Mouse (Mus musculus) lung, embryonic 15.5 days (tissue): ENCODE results near the gene Gpr174. TPM values are rescaled to one million over a fixed set of nuclear protein-coding genes. Genes with fewer than 3 reads are reported as not detected.

Source experiments
- ATAC-seq: fragments of 200-750 bp; cut with Nextera tagmentation; 2 replicates; pipeline ENCODE4 v1.8.0; 2017; ENCODE audit warnings: moderate number of reproducible peaks, borderline replicate concordance; ENCODE audit not compliant: low FRiP score, low TSS enrichment; ENCODE audit errors: extremely low read depth
- H3K27ac ChIP-seq: fragments of 300-500 bp; sonication (generic); 2 replicates; pipeline ENCODE4 v1.5.1; 2015; ENCODE audit warnings: moderate library complexity, mild to moderate bottlenecking, inconsistent platforms
- H3K27me3 ChIP-seq: fragments of 300-500 bp; sonication (generic); 2 replicates; pipeline ENCODE4 v1.6.1; 2015; ENCODE audit warnings: inconsistent platforms
- H3K36me3 ChIP-seq: fragments of 300-500 bp; sonication (generic); 2 replicates; pipeline ENCODE4 v1.6.1; 2015; ENCODE audit warnings: inconsistent platforms
- H3K4me1 ChIP-seq: fragments of 300-500 bp; sonication (generic); 2 replicates; pipeline ENCODE4 v1.6.1; 2015; ENCODE audit warnings: inconsistent platforms
- H3K4me2 ChIP-seq: fragments of 300-500 bp; sonication (generic); 2 replicates; pipeline ENCODE4 v1.6.1; 2015; ENCODE audit warnings: inconsistent platforms, mild to moderate bottlenecking, moderate library complexity
- H3K4me3 ChIP-seq: fragments of 300-500 bp; sonication (generic); 2 replicates; pipeline ENCODE4 v1.5.1; 2015; ENCODE audit warnings: mild to moderate bottlenecking, inconsistent platforms
- H3K9ac ChIP-seq: fragments of 300-500 bp; sonication (generic); 2 replicates; pipeline ENCODE4 v1.6.1; 2015; ENCODE audit warnings: inconsistent platforms
- H3K9me3 ChIP-seq: fragments of 300-500 bp; sonication (generic); 2 replicates; pipeline ENCODE4 v1.6.1; 2016; ENCODE audit warnings: inconsistent platforms
- WGBS: fragments of 180-500 bp; shearing (Covaris S2); methylation state at CpG from one replicate; pipeline ENCODE4 v1.1.7; 2015; 5-methylcytosine and 5-hydroxymethylcytosine counted together
- polyA plus RNA-seq: library from polyadenylated mRNA; unstranded; fragments of >200 nt; fragmentation: Nextera tagmentation; extraction: Ambion mirVana; gene quantifications from 2 replicates; pipeline ENCODE4 v1.2.1, GENCODE M21; 2015

The Gpr174 gene
- polyA plus RNA-seq, 1 experiment from 2014 or later = 0.04 TPM

DNA sequence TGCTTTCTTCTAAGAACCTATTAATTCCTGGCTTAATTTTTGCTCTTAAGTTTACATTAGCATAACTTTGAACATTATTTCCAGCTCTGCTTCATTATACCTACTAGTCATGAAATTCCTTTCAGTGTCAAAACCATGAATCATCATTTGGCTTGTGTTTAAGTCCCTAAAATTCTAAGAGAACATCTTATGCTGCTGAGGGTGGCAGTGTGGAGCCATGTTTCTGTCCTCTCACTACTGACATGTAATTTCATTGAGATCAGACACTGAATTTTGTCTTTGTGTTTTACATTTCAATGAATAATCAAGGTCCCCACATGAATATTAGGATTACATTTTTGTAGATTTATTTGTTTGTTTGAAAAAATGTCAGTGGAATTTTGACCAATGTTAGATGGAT is 50.8 kb downstream of the Gpr174 start:
- Histone ChIP-seq H3K27me3 (no peaks in the 10 kb centered on the region), H3K36me3 (no peaks in the 10 kb centered on the region), H3K4me3 (no peak overlapping the region), H3K4me2 (no peak overlapping the region), H3K27ac (no peak overlapping the region), H3K9ac (no peak overlapping the region), H3K4me1 (no peaks in the 10 kb centered on the region), H3K9me3 (no peaks in the 10 kb centered on the region)
- ATAC-seq = no peak

DNA sequence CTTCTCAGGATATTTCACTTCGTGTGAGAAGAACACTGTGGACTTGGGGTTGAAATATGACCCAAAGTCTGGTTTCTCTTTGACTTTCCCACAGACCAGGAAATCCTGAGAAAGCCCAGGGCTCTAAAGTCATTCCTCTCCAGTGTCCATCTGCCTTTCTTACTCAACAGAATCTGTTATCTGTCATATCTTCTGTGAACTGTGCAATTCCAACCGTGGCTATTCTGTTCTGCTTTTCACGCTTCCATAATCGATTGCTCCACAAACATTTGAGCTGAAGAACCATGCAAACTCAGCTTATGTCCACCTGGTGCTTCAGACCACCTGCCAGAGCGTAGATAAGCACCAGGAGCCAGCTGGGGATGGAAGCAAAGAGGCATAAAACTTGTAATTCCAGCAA is 56.9 kb downstream of the Gpr174 start:
- H3K4me3 ChIP-seq = no peak overlapping the region
- ATAC-seq = no peak
- H3K4me1 ChIP-seq = no peaks in the 10 kb centered on the region
- no peaks in the 10 kb centered on the region for H3K9me3 ChIP-seq
- H3K36me3 ChIP-seq = no peaks in the 10 kb centered on the region
- H3K4me2 ChIP-seq = no peak overlapping the region
- no peaks in the 10 kb centered on the region for H3K27me3 ChIP-seq
- no peak overlapping the region for H3K9ac ChIP-seq
- WGBS = 39% methylated on average over 5 of the region's 5 CpGs
- H3K27ac ChIP-seq = no peak overlapping the region

DNA sequence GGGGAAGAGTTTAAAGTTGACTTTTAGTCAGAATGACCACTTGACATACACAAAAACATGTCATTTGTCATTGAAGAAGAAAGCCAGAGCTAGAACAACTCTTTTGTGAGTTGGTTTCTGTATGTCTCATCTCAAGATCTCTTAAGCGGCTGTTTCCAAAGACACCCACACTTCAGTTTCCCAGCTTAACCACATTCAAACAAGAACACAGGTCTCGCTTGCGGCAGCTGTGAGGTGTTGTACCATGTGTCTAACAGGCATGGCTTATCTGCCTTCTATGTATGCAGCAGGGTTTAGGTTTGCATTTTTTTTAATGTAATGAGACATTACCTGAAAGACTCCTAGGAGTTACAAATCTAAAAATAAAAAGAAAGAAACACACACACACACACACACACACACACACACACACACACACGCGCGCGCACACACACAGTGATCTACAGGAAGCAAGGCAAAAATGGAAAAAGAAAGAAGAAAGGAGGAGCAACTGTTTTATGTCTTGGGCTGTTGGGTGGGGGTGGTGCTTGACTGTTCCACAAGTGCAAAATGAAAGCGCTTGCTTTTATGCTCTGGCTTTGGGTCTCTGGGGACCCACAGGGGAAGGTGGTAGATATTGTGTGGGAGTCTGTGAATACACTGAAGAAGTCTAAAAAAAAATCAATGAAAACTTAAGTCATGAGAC is 70.2 kb downstream of the Gpr174 start:
- H3K36me3 ChIP-seq = no peaks in the 10 kb centered on the region
- H3K4me2 ChIP-seq = no peak overlapping the region
- H3K27me3 ChIP-seq = no peaks in the 10 kb centered on the region
- WGBS = 85% methylated on average over 8 of the region's 8 CpGs
- no peak for ATAC-seq
- H3K9me3 ChIP-seq = no peaks in the 10 kb centered on the region
- H3K27ac ChIP-seq = no peak overlapping the region
- H3K9ac ChIP-seq = no peak overlapping the region
- H3K4me3 ChIP-seq = no peak overlapping the region
- H3K4me1 ChIP-seq = no peaks in the 10 kb centered on the region

DNA sequence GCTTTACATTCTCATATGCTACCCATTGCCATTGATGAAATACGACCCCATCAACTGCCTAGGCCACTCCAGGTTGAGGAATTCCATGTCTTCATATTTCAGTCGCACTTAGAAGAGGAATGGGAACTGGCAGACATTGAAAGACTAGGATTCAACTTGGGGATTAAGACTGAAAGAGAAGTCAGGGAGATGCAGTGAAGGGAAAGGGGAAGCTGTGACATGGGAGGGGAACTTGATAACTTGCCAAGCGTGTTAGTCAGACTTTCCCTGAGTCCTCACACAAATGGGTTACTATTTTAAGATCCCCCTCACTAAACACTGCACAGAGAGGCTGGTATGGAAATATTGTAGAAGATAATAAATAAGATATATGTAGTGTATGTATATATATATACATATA is 74.2 kb downstream of the Gpr174 start:
- Histone ChIP-seq H3K4me1 (no peaks in the 10 kb centered on the region), H3K27ac (no peak overlapping the region), H3K36me3 (no peaks in the 10 kb centered on the region), H3K27me3 (no peaks in the 10 kb centered on the region), H3K4me2 (no peak overlapping the region), H3K9me3 (no peaks in the 10 kb centered on the region), H3K4me3 (no peak overlapping the region), H3K9ac (no peak overlapping the region)
- no peak for ATAC-seq
- WGBS = 58% methylated on average over 3 of the region's 3 CpGs

DNA sequence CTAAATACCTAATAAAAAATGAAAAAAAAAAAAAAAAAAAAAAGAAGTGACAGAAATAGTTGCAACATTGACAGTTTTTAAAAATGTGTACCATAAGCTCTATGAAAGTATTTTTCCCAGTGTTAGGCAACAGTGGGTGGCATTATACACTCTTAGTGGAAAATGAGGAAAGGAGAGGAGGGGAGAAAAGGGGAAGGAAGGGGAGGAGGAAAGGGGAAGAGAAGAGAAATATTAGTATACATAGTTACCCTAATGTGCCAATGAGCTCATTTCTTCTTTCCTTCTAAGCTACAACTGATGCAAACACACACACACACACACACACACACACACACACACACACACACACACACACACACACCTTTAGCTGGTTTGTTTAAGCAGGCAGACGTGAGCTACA is 80.9 kb downstream of the Gpr174 start:
- Histone ChIP-seq H3K27me3 (no peaks in the 10 kb centered on the region), H3K9me3 (no peaks in the 10 kb centered on the region), H3K36me3 (no peaks in the 10 kb centered on the region), H3K4me1 (no peaks in the 10 kb centered on the region), H3K9ac (no peak overlapping the region), H3K4me3 (no peak overlapping the region), H3K4me2 (no peak overlapping the region), H3K27ac (no peak overlapping the region)
- WGBS = 88% methylated on average over 1 of the region's 1 CpGs
- no peak for ATAC-seq

DNA sequence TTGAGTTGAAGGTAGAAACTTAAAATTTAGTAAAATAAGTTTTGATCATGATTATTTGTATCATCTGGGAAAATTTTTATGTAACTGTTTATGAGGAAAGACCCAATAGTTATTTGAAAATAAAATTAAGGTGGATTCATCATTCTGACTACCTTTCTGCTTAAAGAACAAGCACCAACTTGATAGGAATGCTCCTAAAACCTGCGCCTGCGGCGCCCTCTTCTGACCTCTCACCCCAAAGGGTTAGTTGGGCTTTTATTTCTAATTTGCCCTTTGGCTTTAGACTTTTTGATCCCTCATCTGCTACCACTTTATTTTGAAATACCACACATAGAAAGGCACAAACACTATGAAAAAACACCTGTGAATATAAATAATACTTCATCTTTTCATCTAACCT is 86.3 kb downstream of the Gpr174 start:
- no peaks in the 10 kb centered on the region for H3K36me3 ChIP-seq
- H3K4me2 ChIP-seq = no peak overlapping the region
- no peak overlapping the region for H3K4me3 ChIP-seq
- ATAC-seq = no peak
- no peak overlapping the region for H3K27ac ChIP-seq
- no peaks in the 10 kb centered on the region for H3K4me1 ChIP-seq
- no peaks in the 10 kb centered on the region for H3K9me3 ChIP-seq
- WGBS = 56% methylated on average over 3 of the region's 3 CpGs
- no peak overlapping the region for H3K9ac ChIP-seq
- H3K27me3 ChIP-seq = no peaks in the 10 kb centered on the region

Other genes with a start within 250 kb of the Gpr174 start
- 0.18 and 0.92 TPM in 2 replicates for gene P2ry10, start 167.4 kb upstream of the Gpr174 start, polyA plus RNA-seq
- 0.22 and 0.42 TPM in 2 replicates for gene P2ry10b, start 107.0 kb upstream of the Gpr174 start, polyA plus RNA-seq
- 330 and 351 TPM in 2 replicates for gene Itm2a, start 147.5 kb downstream of the Gpr174 start, polyA plus RNA-seq